Mouse (Mus musculus) CH12.LX (cell line): ENCODE results near the gene Lin7c. TPM values are rescaled to one million over a fixed set of nuclear protein-coding genes. Genes with fewer than 3 reads are reported as not detected.

Source experiments
- DNase-seq: peaks from one replicate; pipeline ENCODE4 v3.0.0-alpha.2; 2013; ENCODE audit errors: extremely low read depth
- H3K27ac ChIP-seq: 2 replicates; pipeline ENCODE4 v1.5.1; 2012; ENCODE audit warnings: low read depth, mild to moderate bottlenecking, control low read depth, moderate library complexity; ENCODE audit not compliant: insufficient read depth
- H3K27me3 ChIP-seq: replicated peaks from 2 replicates; pipeline ENCODE3; 2012; ENCODE audit warnings: inconsistent platforms
- H3K36me3 ChIP-seq, 2 experiments: replicated peaks in 1 of 2; 2 replicates each; pipeline versions ENCODE3 to v1.6.1; 2012; ENCODE audit warnings: inconsistent platforms in 1 of 2, low read length in 1 of 2, mild to moderate bottlenecking in 1 of 2, mixed read lengths in 1 of 2, moderate library complexity in 1 of 2; ENCODE audit not compliant: control insufficient read depth in 1 of 2, insufficient read depth in 1 of 2
- H3K4me1 ChIP-seq, 2 experiments: 2 replicates each; pipeline ENCODE4 v1.6.1; 2012; ENCODE audit warnings: inconsistent platforms in 1 of 2, moderate library complexity in 1 of 2; ENCODE audit not compliant: insufficient read depth in 2 of 2, control insufficient read depth in 1 of 2
- H3K4me2 ChIP-seq: 2 replicates; pipeline ENCODE4 v1.6.1; 2012; ENCODE audit warnings: low read depth, mild to moderate bottlenecking, control low read depth; ENCODE audit not compliant: poor library complexity, insufficient read depth, severe bottlenecking
- H3K4me3 ChIP-seq, 3 experiments: fragments of 150-350 bp in 1 of 3; sonication (generic) in 1 of 3; replicated peaks in 1 of 3; 2 replicates each; pipeline versions ENCODE3 to v1.5.1; 2011 to 2012; ENCODE audit warnings: low read depth in 2 of 3, low read length in 2 of 3, mild to moderate bottlenecking in 2 of 3, moderate library complexity in 2 of 3, control low read depth in 1 of 3, improper control_type of control experiment in 1 of 3, inconsistent platforms in 1 of 3, mixed read lengths in 1 of 3; ENCODE audit not compliant: poor library complexity in 1 of 3
- H3K79me2 ChIP-seq: replicated peaks from 2 replicates; pipeline ENCODE4 v1.6.1; 2012; ENCODE audit warnings: mild to moderate bottlenecking, moderate library complexity; ENCODE audit not compliant: control insufficient read depth, poor library complexity, insufficient read depth, severe bottlenecking; ENCODE audit errors: extremely low read depth
- H3K9ac ChIP-seq: 2 replicates; pipeline ENCODE4 v1.6.1; 2012; ENCODE audit warnings: low read depth, mild to moderate bottlenecking, control low read depth, moderate library complexity; ENCODE audit not compliant: insufficient read depth
- H3K9me3 ChIP-seq: replicated peaks from 2 replicates; pipeline ENCODE3; 2012; ENCODE audit warnings: low read length, inconsistent platforms, mixed read lengths
- BHLHE40 ChIP-seq: IDR thresholded peaks from 2 replicates; pipeline ENCODE4 v1.6.1; 2011; ENCODE audit warnings: mild to moderate bottlenecking, low read depth, low read length, improper control_type of control experiment
- CHD1 ChIP-seq: IDR thresholded peaks from 2 replicates; pipeline ENCODE4 v1.6.1; 2012; ENCODE audit warnings: low read depth, low read length, improper control_type of control experiment, inconsistent platforms
- ELF1 ChIP-seq: IDR thresholded peaks from 2 replicates; pipeline ENCODE4 v1.6.1; 2014; ENCODE audit warnings: low read depth, mild to moderate bottlenecking, inconsistent platforms, low read length, improper control_type of control experiment
- EP300 ChIP-seq: IDR thresholded peaks from 2 replicates; pipeline ENCODE4 v1.6.1; 2011; ENCODE audit warnings: low read length, improper control_type of control experiment
- HCFC1 ChIP-seq: IDR thresholded peaks from 2 replicates; pipeline ENCODE4 v1.6.1; 2012; ENCODE audit warnings: low read depth, mild to moderate bottlenecking, inconsistent platforms, low read length, improper control_type of control experiment
- IRF4 ChIP-seq: IDR thresholded peaks from 2 replicates; pipeline ENCODE4 v1.6.1; 2014; ENCODE audit warnings: low read depth, mild to moderate bottlenecking, inconsistent platforms, low read length, improper control_type of control experiment
- JUND ChIP-seq: conservative IDR thresholded peaks from 2 replicates; pipeline ENCODE4 v1.6.1; 2011; ENCODE audit warnings: low read depth, low read length, improper control_type of control experiment
- KAT2A ChIP-seq: IDR thresholded peaks from 2 replicates; pipeline ENCODE4 v1.6.1; 2012; ENCODE audit warnings: low read length, improper control_type of control experiment, inconsistent platforms; ENCODE audit not compliant: insufficient replicate concordance
- MAX ChIP-seq: IDR thresholded peaks from 2 replicates; pipeline ENCODE4 v1.6.1; 2011; ENCODE audit warnings: low read length, improper control_type of control experiment
- NELFE ChIP-seq: IDR thresholded peaks from 2 replicates; pipeline ENCODE4 v1.6.1; 2011; ENCODE audit warnings: low read depth, low read length, improper control_type of control experiment
- PAX5 ChIP-seq: IDR thresholded peaks from 2 replicates; pipeline ENCODE4 v1.6.1; 2012; ENCODE audit warnings: low read length, inconsistent platforms, mixed read lengths
- POLR2A ChIP-seq: IDR thresholded peaks from 2 replicates; pipeline ENCODE4 v1.6.1; 2011; ENCODE audit warnings: low read depth, mild to moderate bottlenecking, improper control_type of control experiment, low read length
- TBP ChIP-seq: conservative IDR thresholded peaks from 2 replicates; pipeline ENCODE4 v1.6.1; 2011; ENCODE audit warnings: low read depth, low read length, improper control_type of control experiment
- UBTF ChIP-seq: IDR thresholded peaks from 2 replicates; pipeline ENCODE4 v1.6.1; 2012; ENCODE audit warnings: low read depth, mild to moderate bottlenecking, inconsistent platforms, low read length, improper control_type of control experiment, moderate library complexity
- USF2 ChIP-seq: conservative IDR thresholded peaks from 2 replicates; pipeline ENCODE4 v1.6.1; 2011; ENCODE audit warnings: low read depth, low read length, improper control_type of control experiment
- ZKSCAN1 ChIP-seq: IDR thresholded peaks from 2 replicates; pipeline ENCODE4 v1.6.1; 2012; ENCODE audit warnings: low read depth, inconsistent platforms, low read length, improper control_type of control experiment, borderline replicate concordance
- ZNF384 ChIP-seq: IDR thresholded peaks from 2 replicates; pipeline ENCODE4 v1.6.1; 2012; ENCODE audit warnings: low read depth, low read length, improper control_type of control experiment, inconsistent platforms
- dilution Hi-C: fragments of 300-500 bp; cut with MboI; formaldehyde crosslinking; loops from 2 replicates; pipeline ENCODE4 v1.14.3; 2020; ENCODE audit warnings: low sequenced_read_pairs; ENCODE audit not compliant: extremely low pct_unique_long_range_greater_than_20kb, extremely low pct_ligation_motif_present
- in situ Hi-C: fragments of 300-500 bp; cut with MboI; formaldehyde crosslinking; loops from 3 replicates; pipeline ENCODE4 v1.14.3; 2019; ENCODE audit warnings: low sequenced_read_pairs, low pct_ligation_motif_present, low pct_unique_long_range_greater_than_20kb, mixed read lengths
- polyA plus RNA-seq: library from polyadenylated mRNA; unstranded; fragments of >175 nt; gene quantifications from 2 replicates; pipeline ENCODE4 v1.2.1, GENCODE M21; 2012; ENCODE audit warnings: low read depth; ENCODE audit not compliant: insufficient read length
- total RNA-seq, 2 experiments: library from RNA; depleted of rRNA; stranded (reverse); fragments of 300-350 nt in 1 of 2; fragments of >200 nt in 1 of 2; gene quantifications; 2 replicates each; pipeline ENCODE4 v1.2.3; 2012 to 2014

Gene Lin7c
- total and polyA plus RNA-seq, 3 experiments: 29.7 to 75.0 (median 52.3) TPM

- in situ Hi-C loops: loop anchor here (25.0 kb wide), 2 partner anchors 141 to 641 kb away; no protein-coding TSS in a partner anchor
- H3K4me2 ChIP-seq: no peak overlapping the region
- dilution Hi-C loops: no loop called here
- peaks cover 0 to 8% of the 10 kb centered on the region in 2 experiments for H3K36me3 ChIP-seq
- H3K4me1 ChIP-seq: peaks cover 3 to 26% of the 10 kb centered on the region in 2 experiments; a peak in 3 of 4 replicates
- no peaks in the 10 kb centered on the region for H3K27me3 ChIP-seq
- H3K79me2 ChIP-seq: no peaks in the 10 kb centered on the region; the same call in 1 of the 2 replicates
- TF ChIP-seq TBP: no peak
- TF ChIP-seq PAX5: no peak
- TF ChIP-seq KAT2A: no peak
- no peak for TF ChIP-seq NELFE
- no peak for TF ChIP-seq MAX
- no peak for TF ChIP-seq BHLHE40
- H3K4me3 ChIP-seq: no peak overlapping the region
- no peak for DNase-seq
- H3K27ac ChIP-seq: no peak overlapping the region
- no peaks in the 10 kb centered on the region for H3K9me3 ChIP-seq
- no peak overlapping the region for H3K9ac ChIP-seq
Measured at GRCm38 (mm10) chr2:109921298-109922035, 30.8 kb downstream of the Lin7c start.

GRCm38 (mm10) chr2:109922306-109922705, 31.7 kb downstream of the Lin7c start:
- Histone ChIP-seq H3K4me1 (peaks cover 3 to 21% of the 10 kb centered on the region in 2 experiments; a peak in 3 of 4 replicates), H3K4me2 (no peak overlapping the region), H3K79me2 (no peaks in the 10 kb centered on the region; the same call in 1 of the 2 replicates), H3K4me3 (no peak overlapping the region), H3K9me3 (no peaks in the 10 kb centered on the region), H3K9ac (no peak overlapping the region), H3K36me3 (peaks cover 0 to 10% of the 10 kb centered on the region in 2 experiments), H3K27me3 (no peaks in the 10 kb centered on the region), H3K27ac (no peak overlapping the region)
- no peak for DNase-seq
- in situ Hi-C loops: loop anchor here (25.0 kb wide), 2 partner anchors 140 to 640 kb away; no protein-coding TSS in a partner anchor
- dilution Hi-C loops: no loop called here
- no peak for TF ChIP-seq KAT2A
- TF ChIP-seq ZNF384: no peak
- no peak for TF ChIP-seq CHD1
- no peak for TF ChIP-seq UBTF
- no peak for TF ChIP-seq POLR2A
- TF ChIP-seq ZKSCAN1: no peak
- TF ChIP-seq JUND: no peak
- TF ChIP-seq PAX5: no peak
- TF ChIP-seq HCFC1: no peak
- no peak for TF ChIP-seq ELF1
- TF ChIP-seq IRF4: no peak
- no peak for TF ChIP-seq USF2
- TF ChIP-seq EP300: no peak
